Mouse (Mus musculus): ENCODE measurements around the gene Naxe.

The Naxe gene

DNA sequence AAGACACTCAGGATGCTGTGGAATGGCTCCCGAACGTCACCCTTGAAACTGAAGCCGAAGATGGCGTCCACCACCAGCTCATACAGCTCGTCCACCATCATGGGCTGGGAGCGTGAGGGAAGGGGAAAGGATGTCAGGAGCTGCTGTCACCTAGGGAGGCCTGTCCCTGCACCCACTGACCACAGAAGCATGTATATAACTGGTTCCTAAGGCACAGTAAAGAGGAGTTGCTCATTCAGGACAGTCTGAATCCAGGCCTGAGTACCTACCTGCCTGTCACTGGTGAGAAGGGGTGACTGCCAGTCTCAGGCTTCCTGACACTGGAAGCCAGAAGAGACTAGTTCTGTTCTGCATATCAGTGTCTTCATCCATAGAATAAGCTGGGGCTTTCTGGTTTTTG is 1.3 kb downstream of the Naxe start:
- no peak for DNase-seq (ENCODE audit: low read depth, low spot score)

DNA sequence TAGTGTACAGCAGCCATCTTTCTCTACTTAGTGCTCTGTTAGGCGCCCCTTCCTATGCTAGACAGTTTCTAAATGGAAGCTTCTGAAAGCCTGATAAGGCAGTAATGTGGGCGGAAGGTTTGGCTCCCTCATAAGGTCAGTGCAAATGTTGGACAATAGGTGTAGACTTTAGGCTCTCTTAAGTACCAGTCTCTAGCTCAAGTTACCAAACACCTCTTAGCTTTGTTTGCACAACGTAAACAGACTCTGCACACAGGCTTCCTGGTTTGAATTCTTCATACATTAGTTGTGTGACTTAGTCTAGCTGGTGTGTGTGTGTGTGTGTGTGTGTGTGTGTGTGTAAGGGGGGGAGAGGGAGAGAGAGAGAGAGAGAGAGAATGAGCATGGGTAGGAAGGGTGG is 8.8 kb downstream of the Naxe start:
- DNase-seq (ENCODE audit: low read depth, low spot score), result no peak

DNA sequence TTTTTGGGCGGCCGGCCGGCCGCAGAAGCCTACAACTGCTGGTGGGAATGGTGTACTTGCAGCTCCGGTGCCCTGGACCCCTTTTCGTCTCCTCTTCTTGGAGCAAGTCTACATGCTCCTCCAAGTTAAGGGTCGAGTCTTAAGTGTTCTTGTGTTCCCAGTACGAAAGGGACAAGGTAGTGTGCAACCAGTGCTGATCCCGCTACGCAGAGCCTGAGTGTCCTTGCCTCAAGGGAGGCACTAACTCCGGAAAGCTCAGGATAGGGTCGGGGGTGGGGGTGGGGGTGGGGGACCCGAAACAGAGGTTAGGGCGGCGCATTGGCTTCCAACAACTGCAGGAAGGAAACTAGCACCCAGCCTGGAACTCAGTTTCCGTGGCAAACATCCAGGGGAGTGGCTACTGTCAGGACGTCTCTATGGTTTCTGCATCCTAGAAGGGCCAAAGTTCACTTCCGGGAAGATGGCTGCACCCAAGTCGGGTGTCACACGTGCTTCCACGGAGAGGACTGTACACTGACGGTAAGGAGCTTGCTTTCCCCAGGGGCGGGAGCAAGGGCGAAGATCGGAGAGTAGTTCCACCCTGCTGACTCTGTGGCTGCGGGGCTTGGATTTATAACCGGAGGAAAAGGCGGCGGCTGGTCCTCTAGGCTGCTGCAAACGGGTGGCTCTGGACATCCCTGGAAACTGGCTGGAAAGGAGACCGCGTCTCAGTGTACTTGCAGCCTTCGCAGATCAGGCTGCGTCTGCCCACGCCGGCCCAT is 15.5 kb downstream of the Naxe start, which contains the start of gene Gpatch4:
Gene Gpatch4 (plus strand): TSS at position 448 of the 761 bp plus-strand sequence.
- DNase-seq (ENCODE audit: low read depth, low spot score), result peak; percentile 98

DNA sequence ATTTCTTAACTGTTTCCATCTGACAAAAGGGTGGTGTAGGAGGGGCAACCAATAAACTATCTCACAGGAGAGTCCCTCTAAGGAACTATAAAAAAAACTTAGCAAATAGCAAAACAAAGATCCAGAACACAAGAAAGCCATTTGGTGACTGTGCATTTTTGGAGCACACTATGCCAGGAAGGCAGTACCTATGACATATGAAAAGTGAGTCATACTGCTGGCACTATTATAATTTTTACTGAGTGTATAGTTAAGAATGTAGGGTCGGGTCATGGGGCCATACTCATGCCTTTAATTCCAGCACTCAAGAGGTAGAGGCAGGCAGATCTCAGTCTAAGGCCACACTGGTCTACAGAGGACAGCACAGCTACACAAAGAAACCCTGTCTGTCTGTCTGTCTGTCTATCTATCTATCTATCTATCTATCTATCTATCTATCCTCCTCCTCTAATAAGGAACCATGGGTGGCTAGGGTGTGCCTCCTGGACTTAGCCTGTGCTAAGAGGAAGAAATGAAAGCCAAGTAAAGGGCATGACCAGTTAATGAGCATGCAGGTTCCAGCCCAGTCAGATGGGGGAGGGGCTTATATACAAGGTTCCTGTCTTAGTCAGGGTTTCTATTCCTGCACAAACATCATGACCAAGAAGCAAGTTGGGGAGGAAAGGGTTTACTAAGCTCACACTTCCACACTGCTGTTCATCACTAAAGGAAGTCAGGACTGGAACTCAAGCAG is 22.6 kb downstream of the Naxe start:
- DNase-seq (ENCODE audit: low read depth, low spot score), result no peak

GRCm38 (mm10) chr3:88033506-88033905 is 24.8 kb downstream of the Naxe start:
- no peak for DNase-seq (ENCODE audit: low read depth, low spot score)

DNA sequence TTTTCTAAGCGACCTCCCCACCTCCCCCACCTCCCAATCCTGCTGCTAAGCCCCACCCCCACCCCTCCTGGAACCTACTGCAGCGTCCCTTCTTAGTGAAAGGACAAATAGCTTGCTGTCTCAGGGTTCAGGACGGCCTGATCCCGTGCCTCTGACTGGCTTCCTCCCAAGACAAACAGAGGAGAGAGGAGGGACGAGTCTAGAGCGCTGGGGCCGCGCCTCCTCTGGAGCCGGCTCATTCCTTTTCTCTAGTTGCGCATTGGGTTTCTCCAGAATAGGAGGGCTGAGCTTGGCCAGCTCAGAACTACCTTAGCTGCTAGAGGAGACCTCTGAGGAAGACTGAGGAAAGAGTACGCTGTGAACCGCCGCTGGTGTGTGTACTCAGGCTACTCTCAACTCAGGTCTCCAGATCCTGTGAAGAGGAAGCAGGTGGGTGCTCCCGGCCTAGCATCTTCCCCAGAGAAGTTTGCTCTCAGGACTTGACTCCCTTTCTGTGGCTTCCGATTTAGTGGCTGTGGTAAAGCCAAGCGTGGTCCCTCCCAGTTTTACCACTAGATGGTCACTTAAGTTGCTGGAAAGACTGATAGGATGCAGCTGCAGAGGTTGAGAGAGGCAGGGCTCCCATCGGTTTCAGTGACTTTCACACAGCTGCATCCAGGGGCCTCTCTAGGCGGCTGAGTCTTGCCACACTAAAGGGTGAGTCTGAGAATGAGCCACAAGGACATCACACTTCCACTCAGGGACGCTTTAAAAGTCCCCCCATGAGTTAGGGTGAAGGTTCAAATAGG is 27.5 kb downstream of the Naxe start:
- DNase-seq (ENCODE audit: low read depth, low spot score), result peak; percentile 75

GRCm38 (mm10) chr3:88027434-88028186 is 30.7 kb downstream of the Naxe start, which contains the start of gene Hapln2:
Gene Hapln2 (minus strand): TSS chr3:88027583.
- peak; percentile 70 for DNase-seq (ENCODE audit: low read depth, low spot score)

GRCm38 (mm10) chr3:88026823-88027222 is 31.5 kb downstream of the Naxe start:
- DNase-seq (ENCODE audit: low read depth, low spot score), result no peak

- DNase-seq (ENCODE audit: low read depth, low spot score), result no peak
Observed at GRCm38 (mm10) chr3:88023192-88024074, 34.9 kb downstream of the Naxe start.

DNA sequence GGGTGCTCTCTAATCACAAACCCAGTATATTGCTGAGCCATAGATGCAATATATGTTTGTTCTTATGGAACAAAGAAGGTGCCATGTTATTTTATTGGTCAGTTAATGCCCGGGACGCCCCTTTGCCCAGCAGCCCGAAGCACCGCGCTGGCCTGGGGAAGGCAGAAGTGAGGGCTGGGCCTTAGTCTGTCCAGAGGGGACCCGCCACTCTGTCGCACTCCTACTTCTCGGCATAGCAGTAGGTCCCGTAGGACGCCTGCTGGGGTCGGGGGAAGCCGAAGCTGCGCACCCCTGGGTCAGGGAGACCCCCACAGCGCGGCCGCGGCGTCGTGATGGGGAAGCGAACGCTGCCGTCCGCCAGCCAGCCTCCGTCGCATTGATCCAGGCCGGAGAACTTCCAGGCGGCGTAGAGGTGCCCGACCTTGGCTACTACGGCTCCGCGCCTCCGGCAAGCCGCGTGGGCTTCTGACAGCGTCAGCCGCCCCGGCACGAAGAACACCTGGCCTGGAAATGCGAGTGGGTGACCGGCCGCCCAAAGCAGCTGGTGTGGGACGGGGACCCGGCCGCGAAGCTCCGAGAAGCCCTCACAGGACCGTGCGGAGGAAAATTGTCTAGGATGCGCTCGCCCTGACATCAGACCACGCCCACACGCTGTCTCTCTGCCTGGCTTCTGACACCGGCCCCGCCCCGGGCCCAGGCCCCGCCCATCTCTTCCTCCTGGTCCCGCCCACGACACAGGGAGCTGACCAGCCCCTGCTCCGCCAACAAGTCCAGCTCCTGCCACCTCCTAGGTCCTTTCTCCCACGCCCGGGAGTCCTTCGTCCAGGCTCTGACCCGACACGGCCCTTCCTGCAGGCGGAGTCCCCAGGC is 35.7 kb downstream of the Naxe start:
- DNase-seq (ENCODE audit: low read depth, low spot score), result peak; percentile 95

DNA sequence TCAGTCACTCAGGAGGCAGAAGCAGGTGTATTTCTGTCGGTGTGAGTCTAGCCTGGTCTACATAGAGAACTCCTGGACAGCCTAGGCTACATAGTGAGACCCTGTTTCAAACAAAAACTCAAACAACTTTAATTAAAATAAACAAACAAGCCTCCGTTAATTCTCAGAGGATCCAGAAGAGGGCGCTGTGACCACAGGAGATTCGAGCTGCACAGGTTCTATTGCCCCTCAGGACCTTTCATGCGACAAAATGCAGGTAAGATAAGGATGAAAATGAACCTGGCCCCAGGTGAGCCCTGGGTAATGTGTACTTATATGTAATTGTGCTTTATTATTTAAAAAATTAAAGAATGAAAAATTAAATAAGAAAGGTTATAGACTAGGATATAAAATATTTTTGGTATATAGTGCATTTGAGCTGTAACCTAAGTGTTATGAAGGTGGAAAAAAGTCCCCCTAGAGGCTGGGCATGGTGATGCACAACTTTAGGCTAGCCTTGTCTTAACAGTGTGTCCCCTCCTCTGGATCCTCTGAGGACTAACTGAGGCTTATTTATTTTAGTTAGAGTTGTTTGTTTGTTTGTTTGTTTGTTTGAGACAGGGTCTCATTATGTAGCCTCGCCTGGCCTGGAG is 47.5 kb downstream of the Naxe start:
- DNase-seq (ENCODE audit: low read depth, low spot score), result peak; percentile 83

All from R1 (cell line).